Mouse (Mus musculus) megakaryocyte, embryonic 14.5 days (primary cell): ENCODE measurements around the gene Psmg4.

ENCODE experiments used
- FLI1 ChIP-seq: IDR thresholded peaks from 2 replicates; pipeline ENCODE4 v1.6.1; 2012; ENCODE audit warnings: low read length, inconsistent platforms, mixed read lengths
- GATA1 ChIP-seq: IDR thresholded peaks from 3 replicates; pipeline ENCODE4 v1.6.1; 2012; ENCODE audit warnings: mixed read lengths, low read length, inconsistent platforms, borderline replicate concordance

DNA sequence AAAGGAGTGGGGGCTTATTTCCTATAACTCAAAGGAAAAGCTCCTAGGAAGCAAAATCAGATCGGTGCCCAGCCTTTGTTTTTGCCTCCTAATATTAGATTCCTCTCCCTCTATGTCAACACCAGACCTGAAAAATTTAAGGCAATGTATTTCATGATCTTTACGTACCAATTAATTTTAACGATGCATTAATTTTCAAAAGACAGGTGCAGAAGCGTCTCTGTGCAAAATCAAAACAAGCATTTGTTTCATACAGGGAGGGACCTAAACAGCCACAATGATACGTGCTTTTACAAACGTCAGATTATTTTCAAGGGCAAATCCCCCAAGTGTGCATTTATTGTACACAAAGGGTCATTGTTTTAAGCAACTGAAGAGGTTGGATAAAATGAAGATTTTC, 29.9 kb upstream of the Psmg4 start:
- TF ChIP-seq GATA1, result no peak
- TF ChIP-seq FLI1, result no peak
